Mouse (Mus musculus): ENCODE data around the gene Frrs1. TPM values are rescaled to one million over a fixed set of nuclear protein-coding genes. Genes with fewer than 3 reads are reported as not detected.

The Frrs1 gene
- polyA plus RNA-seq, 1 experiment: 77.9 TPM

DNA sequence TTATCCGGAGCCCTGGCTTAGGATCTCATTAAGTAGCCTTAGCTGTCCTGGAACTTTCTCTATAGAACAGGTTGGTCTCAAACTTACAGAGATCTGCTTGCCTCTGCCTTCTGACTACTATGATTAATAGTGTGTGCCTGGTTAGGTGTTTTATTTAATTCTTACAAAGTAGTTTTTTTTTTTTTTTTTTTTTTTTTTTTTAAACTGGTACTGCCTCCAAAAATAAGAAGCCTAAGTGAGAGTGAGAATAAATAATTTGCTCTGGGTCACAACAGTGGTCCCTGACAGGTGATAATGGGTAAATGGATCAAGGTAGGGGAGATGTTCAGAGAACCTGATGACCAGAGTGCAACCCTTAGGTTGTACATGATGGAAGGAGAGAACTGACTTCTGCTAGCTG, 3.4 kb downstream of the Frrs1 start:
- TF ChIP-seq POLR2A (IDR thresholded peaks at IDR 0.05; ENCODE audit: borderline replicate concordance, low read depth, low read length): no peak
- TF ChIP-seq CTCF (IDR thresholded peaks at IDR 0.05; ENCODE audit: low read depth, low read length): no peak
- Histone ChIP-seq H3K4me1 (ENCODE audit: control insufficient read depth, insufficient read depth, low read length) (peaks cover 46% of the 10 kb centered on the region), H3K4me3 (ENCODE audit: insufficient read depth, low read length) (peak overlapping the region; percentile 93), H3K27ac (ENCODE audit: insufficient read depth, low read depth, low read length) (peak overlapping the region; percentile 47)

GRCm38 (mm10) chr3:116864421-116864820, 5.2 kb downstream of the Frrs1 start:
- TF ChIP-seq CTCF (IDR thresholded peaks at IDR 0.05; ENCODE audit: low read depth, low read length): no peak
- TF ChIP-seq POLR2A (IDR thresholded peaks at IDR 0.05; ENCODE audit: borderline replicate concordance, low read depth, low read length): no peak
- Histone ChIP-seq H3K27ac (ENCODE audit: insufficient read depth, low read depth, low read length) (peak overlapping the region; percentile 18; the same call in 1 of the 2 replicates), H3K4me3 (ENCODE audit: insufficient read depth, low read length) (peak overlapping the region; percentile 14; the same call in 1 of the 2 replicates), H3K4me1 (ENCODE audit: control insufficient read depth, insufficient read depth, low read length) (peaks cover 32% of the 10 kb centered on the region)

DNA sequence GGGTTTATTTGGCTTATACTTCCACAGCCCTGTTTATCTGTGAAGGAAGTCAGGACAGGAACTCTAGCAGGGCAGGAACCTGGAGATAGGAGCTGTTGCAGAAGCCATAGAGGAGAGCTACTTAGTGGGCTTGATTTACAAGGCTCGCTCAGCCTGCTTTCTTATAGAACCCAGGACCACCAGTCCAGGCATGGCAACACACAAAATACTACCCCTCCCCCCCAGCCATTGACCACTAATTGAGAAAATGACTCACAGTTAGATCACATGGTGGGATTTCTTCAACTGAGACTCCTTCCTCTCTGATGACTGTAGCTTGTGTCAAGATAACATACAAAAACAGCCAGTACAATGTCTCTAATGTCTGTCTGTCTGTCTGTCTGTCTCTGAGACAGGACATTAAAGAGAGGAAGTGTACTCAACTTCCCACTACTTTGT, 6.0 kb downstream of the Frrs1 start:
- Histone ChIP-seq H3K27ac (ENCODE audit: insufficient read depth, low read depth, low read length) (peak overlapping the region; percentile 94), H3K4me3 (ENCODE audit: insufficient read depth, low read length) (peak overlapping the region; percentile 38; the same call in 1 of the 2 replicates), H3K4me1 (ENCODE audit: control insufficient read depth, insufficient read depth, low read length) (peaks cover 32% of the 10 kb centered on the region)
- TF ChIP-seq POLR2A (IDR thresholded peaks at IDR 0.05; ENCODE audit: borderline replicate concordance, low read depth, low read length) (no peak), CTCF (IDR thresholded peaks at IDR 0.05; ENCODE audit: low read depth, low read length) (no peak)

DNA sequence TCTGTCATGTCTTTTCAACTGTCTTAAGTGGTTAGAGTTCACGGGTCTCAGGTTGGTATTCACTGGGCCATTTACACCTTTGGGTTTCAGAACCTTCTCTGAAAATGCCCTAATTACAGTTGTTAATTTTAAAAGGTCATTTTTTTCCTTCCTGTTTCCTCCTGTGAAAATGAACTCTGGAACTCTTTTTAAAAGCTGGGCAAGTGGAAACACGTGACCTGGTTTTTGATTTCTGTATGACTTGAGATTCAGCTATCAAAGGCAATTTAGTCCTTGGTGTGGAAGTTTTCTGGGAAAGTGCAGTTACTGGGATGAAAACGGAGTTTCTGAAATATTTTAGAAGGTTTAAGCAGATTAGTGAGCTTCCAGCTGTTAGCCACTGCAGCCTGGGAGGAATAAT, 11.1 kb downstream of the Frrs1 start:
- no peak overlapping the region for H3K4me3 ChIP-seq (ENCODE audit: insufficient read depth, low read length)
- H3K4me1 ChIP-seq (ENCODE audit: control insufficient read depth, insufficient read depth, low read length): peaks cover 33% of the 10 kb centered on the region
- H3K27ac ChIP-seq (ENCODE audit: insufficient read depth, low read depth, low read length): no peak overlapping the region
- TF ChIP-seq CTCF (IDR thresholded peaks at IDR 0.05; ENCODE audit: low read depth, low read length): no peak
- TF ChIP-seq POLR2A (IDR thresholded peaks at IDR 0.05; ENCODE audit: borderline replicate concordance, low read depth, low read length): no peak

- Histone ChIP-seq H3K4me3 (ENCODE audit: insufficient read depth, low read length) (no peak overlapping the region), H3K4me1 (ENCODE audit: control insufficient read depth, insufficient read depth, low read length) (no peaks in the 10 kb centered on the region), H3K27ac (ENCODE audit: insufficient read depth, low read depth, low read length) (no peak overlapping the region)
- TF ChIP-seq CTCF (IDR thresholded peaks at IDR 0.05; ENCODE audit: low read depth, low read length) (no peak), POLR2A (IDR thresholded peaks at IDR 0.05; ENCODE audit: borderline replicate concordance, low read depth, low read length) (no peak)
These were observed 23.1 kb downstream of the Frrs1 start for GRCm38 (mm10) chr3:116882221-116882960.

DNA sequence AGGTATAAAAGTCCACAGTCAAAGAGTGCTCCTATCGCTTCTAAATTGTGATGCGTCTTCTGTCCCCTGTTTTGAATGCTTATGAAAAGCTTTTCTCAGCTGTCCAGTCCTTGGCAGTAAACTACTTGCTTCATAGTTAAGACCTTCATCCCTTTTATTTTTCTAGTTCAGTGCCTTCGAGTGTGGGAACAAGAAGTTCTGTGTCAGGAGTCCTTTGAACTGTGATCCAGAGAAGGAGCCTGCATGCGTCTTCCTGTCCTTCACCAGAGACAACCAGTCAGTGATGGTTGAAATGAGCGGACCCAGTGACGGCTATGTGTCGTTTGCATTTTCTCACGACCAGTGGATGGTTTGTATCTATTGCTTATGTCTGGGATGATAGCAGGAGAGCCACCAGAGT, 25.7 kb downstream of the Frrs1 start:
- TF ChIP-seq POLR2A (IDR thresholded peaks at IDR 0.05; ENCODE audit: borderline replicate concordance, low read depth, low read length) (no peak), CTCF (IDR thresholded peaks at IDR 0.05; ENCODE audit: low read depth, low read length) (no peak)
- no peaks in the 10 kb centered on the region for H3K4me1 ChIP-seq (ENCODE audit: control insufficient read depth, insufficient read depth, low read length)
- no peak overlapping the region for H3K27ac ChIP-seq (ENCODE audit: insufficient read depth, low read depth, low read length)
- no peak overlapping the region for H3K4me3 ChIP-seq (ENCODE audit: insufficient read depth, low read length)

- no peak overlapping the region for H3K27ac ChIP-seq (ENCODE audit: insufficient read depth, low read depth, low read length)
- H3K4me3 ChIP-seq (ENCODE audit: insufficient read depth, low read length): no peak overlapping the region
- TF ChIP-seq CTCF (IDR thresholded peaks at IDR 0.05; ENCODE audit: low read depth, low read length) (no peak), POLR2A (IDR thresholded peaks at IDR 0.05; ENCODE audit: borderline replicate concordance, low read depth, low read length) (no peak)
- H3K4me1 ChIP-seq (ENCODE audit: control insufficient read depth, insufficient read depth, low read length): peaks cover 12% of the 10 kb centered on the region
These were observed 30.1 kb downstream of the Frrs1 start for GRCm38 (mm10) chr3:116889358-116889757.

GRCm38 (mm10) chr3:116890576-116890975, 31.3 kb downstream of the Frrs1 start:
- Histone ChIP-seq H3K27ac (ENCODE audit: insufficient read depth, low read depth, low read length) (no peak overlapping the region), H3K4me1 (ENCODE audit: control insufficient read depth, insufficient read depth, low read length) (peaks cover 12% of the 10 kb centered on the region), H3K4me3 (ENCODE audit: insufficient read depth, low read length) (no peak overlapping the region)
- TF ChIP-seq CTCF (IDR thresholded peaks at IDR 0.05; ENCODE audit: low read depth, low read length) (no peak), POLR2A (IDR thresholded peaks at IDR 0.05; ENCODE audit: borderline replicate concordance, low read depth, low read length) (no peak)

DNA sequence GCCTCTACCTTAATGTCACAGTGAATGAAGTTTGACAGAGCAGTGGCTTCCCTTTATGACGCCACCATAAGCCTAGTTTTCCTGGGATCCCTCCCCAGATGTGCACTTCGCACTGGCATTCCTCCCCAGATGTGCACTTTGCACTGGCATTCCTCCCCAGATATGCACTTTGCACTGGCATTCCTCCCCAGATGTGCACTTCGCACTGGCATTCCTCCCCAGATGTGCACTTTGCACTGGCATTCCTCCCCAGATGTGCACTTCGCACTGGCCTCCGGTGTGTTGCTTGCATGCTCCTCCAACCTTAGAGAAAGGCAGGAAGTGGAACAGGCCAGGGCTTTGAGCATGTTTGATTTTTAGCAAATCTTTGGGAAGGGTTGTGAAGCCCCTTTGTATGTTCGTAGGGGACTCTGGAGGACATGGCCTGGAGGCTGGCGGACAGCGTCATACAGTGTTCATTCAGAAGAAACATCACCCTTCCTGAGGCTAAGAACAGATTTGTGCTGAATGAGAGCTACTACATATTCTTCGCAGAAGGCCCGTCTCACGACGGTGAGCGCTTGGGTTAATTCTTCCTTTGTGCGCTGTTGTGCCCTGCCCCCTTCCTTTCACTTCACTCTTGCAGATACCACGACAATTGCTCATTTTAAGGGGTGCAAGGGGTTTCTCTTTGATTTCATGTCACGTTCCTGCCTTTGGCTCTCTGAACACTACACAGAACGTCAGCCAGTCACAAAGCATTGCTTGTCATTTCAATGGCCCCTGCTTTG, 32.4 kb downstream of the Frrs1 start:
- TF ChIP-seq POLR2A (IDR thresholded peaks at IDR 0.05; ENCODE audit: borderline replicate concordance, low read depth, low read length): no peak
- TF ChIP-seq CTCF (IDR thresholded peaks at IDR 0.05; ENCODE audit: low read depth, low read length): no peak
- Histone ChIP-seq H3K4me3 (ENCODE audit: insufficient read depth, low read length) (no peak overlapping the region), H3K27ac (ENCODE audit: insufficient read depth, low read depth, low read length) (no peak overlapping the region)

GRCm38 (mm10) chr3:116892206-116892563, 32.9 kb downstream of the Frrs1 start:
- TF ChIP-seq POLR2A (IDR thresholded peaks at IDR 0.05; ENCODE audit: borderline replicate concordance, low read depth, low read length) (no peak), CTCF (IDR thresholded peaks at IDR 0.05; ENCODE audit: low read depth, low read length) (no peak)
- no peak overlapping the region for H3K27ac ChIP-seq (ENCODE audit: insufficient read depth, low read depth, low read length)
- no peak overlapping the region for H3K4me3 ChIP-seq (ENCODE audit: insufficient read depth, low read length)
- peaks cover 12% of the 10 kb centered on the region for H3K4me1 ChIP-seq (ENCODE audit: control insufficient read depth, insufficient read depth, low read length)

More for the DNA sequence above, 32.4 kb downstream of the Frrs1 start:
- H3K4me1 ChIP-seq (ENCODE audit: control insufficient read depth, insufficient read depth, low read length): peaks cover 12% of the 10 kb centered on the region
